ENCODE assay signal across 12 mouse cellular contexts in genomic region chr19:48020103-48020502, GRCm38 (mm10).
"Had no signal": no experiment of that assay in that cellular context is flagged by ENCODE, and none has a peak within 500 bp of the region (broad histone marks: within the 10 kb centered on the region; RNA-seq: fewer than 3 reads in every experiment).

No protein-coding gene starts in this region.

- H3K9ac ChIP-seq: hindbrain, embryonic 14.5 days; intestine, embryonic 15.5 days; liver, embryonic 13.5 days; liver, postnatal 0 days; midbrain, embryonic 15.5 days had no signal

- H3K36me3 ChIP-seq: intestine, embryonic 15.5 days; liver, embryonic 13.5 days; midbrain, embryonic 15.5 days had no signal

- H3K9me3 ChIP-seq: intestine, embryonic 15.5 days; liver, embryonic 13.5 days; midbrain, embryonic 15.5 days had no signal

- DNase-seq: kidney, adult 9 months; liver; liver, embryonic 13.5 days; liver, postnatal 0 days had no signal

- H3K4me3 ChIP-seq: intestine, embryonic 15.5 days; layer of hippocampus, adult 2 months; liver, embryonic 13.5 days; megakaryocyte, embryonic 14.5 days; midbrain, embryonic 15.5 days had no signal

- H3K27me3 ChIP-seq: intestine, embryonic 15.5 days; liver, embryonic 13.5 days; megakaryocyte, embryonic 14.5 days; midbrain, embryonic 15.5 days had no signal

- H3K27ac ChIP-seq: hindbrain, embryonic 14.5 days; intestine, embryonic 15.5 days; layer of hippocampus, adult 2 months; liver, embryonic 13.5 days; macrophage; midbrain, embryonic 15.5 days; stomach, postnatal 0 days had no signal

- H3K4me1 ChIP-seq: intestine, embryonic 15.5 days; liver, embryonic 13.5 days; midbrain, embryonic 15.5 days had no signal

- H3K4me2 ChIP-seq: hindbrain, embryonic 14.5 days; intestine, embryonic 15.5 days; liver, embryonic 13.5 days; midbrain, embryonic 11.5 days; midbrain, embryonic 15.5 days had no signal

- ATAC-seq: intestine, embryonic 15.5 days; liver, postnatal 0 days; midbrain, embryonic 15.5 days had no signal
